Mouse (Mus musculus) limb, embryonic 11.5 days (tissue): ENCODE results near the gene Wdr24. TPM values are rescaled to one million over a fixed set of nuclear protein-coding genes. Genes with fewer than 3 reads are reported as not detected.
A peak's percentile ranks its signal among the peaks of the same experiment; 100 is the strongest.

Experiments used
- ATAC-seq: fragments of 200-750 bp; cut with Nextera tagmentation; 2 replicates; pipeline ENCODE4 v1.8.0; 2017; ENCODE audit warnings: low read depth; ENCODE audit not compliant: insufficient number of reproducible peaks, low FRiP score, low TSS enrichment
- DNase-seq: peaks from one replicate; pipeline ENCODE4 v3.0.0-alpha.2; 2015; ENCODE audit warnings: low spot score
- H3K27ac ChIP-seq: fragments of 300-500 bp; sonication (generic); replicated peaks from 2 replicates; pipeline ENCODE4 v1.5.1; 2014; ENCODE audit warnings: low read depth, mild to moderate bottlenecking, low read length
- H3K27me3 ChIP-seq: fragments of 300-500 bp; sonication (generic); 2 replicates; pipeline ENCODE4 v1.6.1; 2014; ENCODE audit warnings: mild to moderate bottlenecking, low read length, mixed read lengths; ENCODE audit not compliant: control insufficient read depth, insufficient read depth
- H3K36me3 ChIP-seq: fragments of 300-500 bp; sonication (generic); 2 replicates; pipeline ENCODE4 v1.6.1; 2014; ENCODE audit warnings: mild to moderate bottlenecking, low read length, moderate library complexity, mixed read lengths; ENCODE audit not compliant: control insufficient read depth, insufficient read depth
- H3K4me1 ChIP-seq: fragments of 300-500 bp; sonication (generic); 2 replicates; pipeline ENCODE4 v1.6.1; 2014; ENCODE audit warnings: low read length, mixed read lengths; ENCODE audit not compliant: control insufficient read depth, insufficient read depth
- H3K4me2 ChIP-seq: fragments of 300-500 bp; sonication (generic); 2 replicates; pipeline ENCODE4 v1.6.1; 2014; ENCODE audit warnings: low read depth, mild to moderate bottlenecking, moderate library complexity; ENCODE audit not compliant: severe bottlenecking
- H3K4me3 ChIP-seq: fragments of 300-500 bp; sonication (generic); 2 replicates; pipeline ENCODE4 v1.5.1; 2014; ENCODE audit warnings: low read depth, low read length
- H3K9ac ChIP-seq: fragments of 300-500 bp; sonication (generic); 2 replicates; pipeline ENCODE4 v1.6.1; 2014; ENCODE audit warnings: mild to moderate bottlenecking, low read length
- H3K9me3 ChIP-seq: fragments of 300-500 bp; sonication (generic); 2 replicates; pipeline ENCODE4 v1.6.1; 2016; ENCODE audit warnings: low read length; ENCODE audit not compliant: control insufficient read depth
- WGBS: fragments of 180-500 bp; shearing (Covaris S2); extraction: QIAGEN DNeasy Blood & Tissue Kit; methylation state at CpG from one replicate; pipeline ENCODE4 v1.1.7; 2014; 5-methylcytosine and 5-hydroxymethylcytosine counted together
- microRNA-seq: library from miRNA; unstranded; fragments of <30 nt; microRNA quantifications from one replicate; pipeline ENCODE4, GENCODE M21; 2016
- polyA plus RNA-seq: library from polyadenylated mRNA; unstranded; fragments of >200 nt; fragmentation: Nextera tagmentation; extraction: Ambion mirVana; gene quantifications from 2 replicates; pipeline ENCODE4 v1.2.1, GENCODE M21; 2014

The Wdr24 gene
- polyA plus RNA-seq, 1 experiment from 2014 or later = 27.9 TPM

GRCm38 (mm10) chr17:25876347-25876915 lies 53.0 kb downstream of the Wdr24 start:
- WGBS = 70% methylated on average over 10 of the region's 10 CpGs
- H3K27ac ChIP-seq = no peak overlapping the region
- peaks cover 26% of the 10 kb centered on the region for H3K4me1 ChIP-seq

GRCm38 (mm10) chr17:25877025-25877424 lies 53.6 kb downstream of the Wdr24 start:
- H3K27me3 ChIP-seq = no peaks in the 10 kb centered on the region
- no peak overlapping the region for H3K4me3 ChIP-seq
- H3K4me1 ChIP-seq = peaks cover 32% of the 10 kb centered on the region
- WGBS = 94% methylated on average over 3 of the region's 3 CpGs
- H3K27ac ChIP-seq = no peak overlapping the region
- DNase-seq (no peak), ATAC-seq (no peak)
- no peak overlapping the region for H3K9ac ChIP-seq
- H3K36me3 ChIP-seq = peaks cover 4% of the 10 kb centered on the region; the same call in 1 of the 2 replicates
- no peaks in the 10 kb centered on the region for H3K9me3 ChIP-seq
- no peak overlapping the region for H3K4me2 ChIP-seq

More at GRCm38 (mm10) chr17:25876347-25876915, 53.0 kb downstream of the Wdr24 start:
- no peaks in the 10 kb centered on the region for H3K9me3 ChIP-seq
- DNase-seq = no peak
- H3K4me2 ChIP-seq = peak overlapping the region; percentile 88
- H3K4me3 ChIP-seq = peak overlapping the region; percentile 76
- H3K27me3 ChIP-seq = no peaks in the 10 kb centered on the region
- no peak overlapping the region for H3K9ac ChIP-seq
- H3K36me3 ChIP-seq = 0 out of 2 replicates have a peak, but pooled peaks cover 4% of the 10 kb centered on the region
- no peak for ATAC-seq

GRCm38 (mm10) chr17:25877741-25878610 lies 54.5 kb downstream of the Wdr24 start:
- H3K36me3 ChIP-seq = peaks cover 4% of the 10 kb centered on the region; the same call in 1 of the 2 replicates
- H3K9me3 ChIP-seq = no peaks in the 10 kb centered on the region
- no peaks in the 10 kb centered on the region for H3K27me3 ChIP-seq
- no peak overlapping the region for H3K27ac ChIP-seq
- 92% methylated on average over 32 of the region's 32 CpGs for WGBS
- no peak overlapping the region for H3K4me2 ChIP-seq
- H3K4me3 ChIP-seq = no peak overlapping the region
- ATAC-seq (no peak), DNase-seq (no peak)
- H3K4me1 ChIP-seq = peaks cover 37% of the 10 kb centered on the region
- H3K9ac ChIP-seq = no peak overlapping the region

Small RNA genes within 50 kb of the gene (microRNA-seq; reads per million reads assigned to microRNA genes)
- gene Mir3082 = not detected
- gene Mir6966 = not detected

Other genes with a start within 250 kb of the Wdr24 start
- 22.5 and 23.8 TPM in 2 replicates for gene Lmf1, start 244.5 kb upstream of the Wdr24 start, polyA plus RNA-seq
- 3.2 and 9.7 TPM in 2 replicates for gene Gng13, start 106.5 kb upstream of the Wdr24 start, polyA plus RNA-seq
- 29.1 and 31.5 TPM in 2 replicates for gene Chtf18, start 96.2 kb upstream of the Wdr24 start, polyA plus RNA-seq
- gene Rpusd1, start 96.0 kb upstream of the Wdr24 start, polyA plus RNA-seq = 20.4 and 23.4 TPM in 2 replicates
- gene Mslnl, start 87.6 kb upstream of the Wdr24 start, polyA plus RNA-seq = not detected in 2 replicates
- 0.14 and 0.24 TPM in 2 replicates for gene Msln, start 69.2 kb upstream of the Wdr24 start, polyA plus RNA-seq
- 21.8 and 23.6 TPM in 2 replicates for gene Narfl, start 49.9 kb upstream of the Wdr24 start, polyA plus RNA-seq
- gene Haghl, start 38.0 kb upstream of the Wdr24 start, polyA plus RNA-seq = 62.7 and 68.0 TPM in 2 replicates
- gene Ccdc78, start 37.0 kb upstream of the Wdr24 start, polyA plus RNA-seq = 0.11 and 0.16 TPM in 2 replicates
- 52.3 and 53.4 TPM in 2 replicates for gene Fam173a, start 30.7 kb upstream of the Wdr24 start, polyA plus RNA-seq
- gene AC134908.4, start 28.0 kb upstream of the Wdr24 start, polyA plus RNA-seq = 0.29 TPM in 1 of 2 replicates, not detected in the other
- 13.3 and 15.0 TPM in 2 replicates for gene Metrn, start 26.5 kb upstream of the Wdr24 start, polyA plus RNA-seq
- 1.4 and 1.5 TPM in 2 replicates for gene Fbxl16, start 14.5 kb upstream of the Wdr24 start, polyA plus RNA-seq
- 45.5 and 55.0 TPM in 2 replicates for gene Jmjd8, start 5.2 kb downstream of the Wdr24 start, polyA plus RNA-seq
- 341 and 353 TPM in 2 replicates for gene Stub1, start 9.8 kb downstream of the Wdr24 start, polyA plus RNA-seq
- 1.2 TPM in 2 replicates for gene Rhbdl1, start 13.7 kb downstream of the Wdr24 start, polyA plus RNA-seq
- 0.77 and 0.95 TPM in 2 replicates for gene Gm20683, start 18.1 kb downstream of the Wdr24 start, polyA plus RNA-seq
- 9.4 and 10.7 TPM in 2 replicates for gene Rhot2, start 21.2 kb downstream of the Wdr24 start, polyA plus RNA-seq
- 19.3 and 22.4 TPM in 2 replicates for gene Wdr90, start 37.9 kb downstream of the Wdr24 start, polyA plus RNA-seq
- gene Mcrip2, start 45.1 kb downstream of the Wdr24 start, polyA plus RNA-seq = 7.8 and 10.7 TPM in 2 replicates
- gene Mettl26, start 51.4 kb downstream of the Wdr24 start, polyA plus RNA-seq = 55.9 and 60.9 TPM in 2 replicates
- gene Wfikkn1, start 57.2 kb downstream of the Wdr24 start, polyA plus RNA-seq = 0.68 and 0.75 TPM in 2 replicates
- 19.2 and 19.7 TPM in 2 replicates for gene Rab40c, start 96.1 kb downstream of the Wdr24 start, polyA plus RNA-seq
- 50.9 and 52.8 TPM in 2 replicates for gene Pigq, start 121.3 kb downstream of the Wdr24 start, polyA plus RNA-seq
- gene Nhlrc4, start 121.3 kb downstream of the Wdr24 start, polyA plus RNA-seq = 0.27 TPM in 1 of 2 replicates, not detected in the other
- gene A930017K11Rik, start 128.9 kb downstream of the Wdr24 start, polyA plus RNA-seq = 0.18 and 0.33 TPM in 2 replicates
- 23.8 and 25.7 TPM in 2 replicates for gene Capn15, start 162.2 kb downstream of the Wdr24 start, polyA plus RNA-seq
- gene Rab11fip3, start 245.9 kb downstream of the Wdr24 start, polyA plus RNA-seq = 15.9 and 17.4 TPM in 2 replicates